Mouse (Mus musculus) adrenal gland, adult (tissue): ENCODE measurements around the gene Desi1.
A peak's percentile ranks its signal among the peaks of the same experiment; 100 is the strongest.
"Not testable (repeated sequence)": the region's sequence is repeated elsewhere in the genome, so short reads cannot be mapped to it uniquely, and the experiment has no call there.

ENCODE experiments used
- DNase-seq, 2 experiments: peaks; one replicate each; pipeline ENCODE4 v3.0.0; 2022 to 2023; ENCODE audit warnings: low spot score in 1 of 2; ENCODE audit not compliant: inconsistent age in 2 of 2

The Desi1 gene

GRCm38 (mm10) chr15:82022535-82023088 lies 11.1 kb downstream of the Desi1 start:
- DNase-seq: peak; percentile 83 to 92

- DNase-seq: peak in 1 of 2 experiments; percentile 75
Observed at GRCm38 (mm10) chr15:82019288-82019687, 14.4 kb downstream of the Desi1 start.

- no peak for DNase-seq
Observed at GRCm38 (mm10) chr15:82017461-82017860, 16.2 kb downstream of the Desi1 start.

GRCm38 (mm10) chr15:82016830-82017229 lies 16.8 kb downstream of the Desi1 start:
- DNase-seq: no peak

- peak; percentile 100 for DNase-seq
Observed at GRCm38 (mm10) chr15:82016101-82016808, 17.4 kb downstream of the Desi1 start.

- DNase-seq: peak; percentile 59 to 83
Observed at GRCm38 (mm10) chr15:82015392-82016100, 18.1 kb downstream of the Desi1 start.

- peak in 1 of 2 experiments; percentile 55 for DNase-seq
Observed at GRCm38 (mm10) chr15:82014745-82015391, 18.8 kb downstream of the Desi1 start.

- peak; percentile 34 to 78 for DNase-seq
Observed at GRCm38 (mm10) chr15:82011947-82012346, 21.7 kb downstream of the Desi1 start.

GRCm38 (mm10) chr15:82004257-82004656 lies 29.4 kb downstream of the Desi1 start:
- no peak for DNase-seq

GRCm38 (mm10) chr15:81993992-81994391 lies 39.7 kb downstream of the Desi1 start:
- DNase-seq: peak in 1 of 2 experiments; percentile 53

GRCm38 (mm10) chr15:81990549-81990948 lies 43.1 kb downstream of the Desi1 start:
- DNase-seq: peak in 1 of 2 experiments; percentile 73

- DNase-seq: peak; percentile 89 to 98
Observed at GRCm38 (mm10) chr15:81989371-81990062, 44.1 kb downstream of the Desi1 start.

- peak in 1 of 2 experiments; percentile 74 for DNase-seq
Observed at GRCm38 (mm10) chr15:81987646-81988045, 46.0 kb downstream of the Desi1 start, which contains the start of gene Xrcc6. TSS of gene Xrcc6 (plus strand) at chr15:81987835.

GRCm38 (mm10) chr15:81985267-81986161 lies 48.1 kb downstream of the Desi1 start:
- DNase-seq: no peak

GRCm38 (mm10) chr15:81982173-81982572 lies 51.5 kb downstream of the Desi1 start:
- DNase-seq: no peak

- no peak for DNase-seq
Observed at GRCm38 (mm10) chr15:81980321-81980720, 53.3 kb downstream of the Desi1 start, which contains the start of gene 1700029P11Rik. TSS of gene 1700029P11Rik (plus strand) at chr15:81980540.

- DNase-seq: not testable (repeated sequence)
Observed at GRCm38 (mm10) chr15:81975156-81975555, 58.5 kb downstream of the Desi1 start.

- DNase-seq: not testable (repeated sequence)
Observed at GRCm38 (mm10) chr15:81970498-81970897, 63.2 kb downstream of the Desi1 start.

GRCm38 (mm10) chr15:81969635-81970034 lies 64.0 kb downstream of the Desi1 start:
- not testable (repeated sequence) for DNase-seq

GRCm38 (mm10) chr15:81969173-81969572 lies 64.5 kb downstream of the Desi1 start:
- no peak for DNase-seq
